Mouse (Mus musculus): Measurements from ENCODE around the gene Gm20388.
"Not testable (repeated sequence)": the region's sequence is repeated elsewhere in the genome, so short reads cannot be mapped to it uniquely, and the experiment has no call there.

The Gm20388 gene

DNA sequence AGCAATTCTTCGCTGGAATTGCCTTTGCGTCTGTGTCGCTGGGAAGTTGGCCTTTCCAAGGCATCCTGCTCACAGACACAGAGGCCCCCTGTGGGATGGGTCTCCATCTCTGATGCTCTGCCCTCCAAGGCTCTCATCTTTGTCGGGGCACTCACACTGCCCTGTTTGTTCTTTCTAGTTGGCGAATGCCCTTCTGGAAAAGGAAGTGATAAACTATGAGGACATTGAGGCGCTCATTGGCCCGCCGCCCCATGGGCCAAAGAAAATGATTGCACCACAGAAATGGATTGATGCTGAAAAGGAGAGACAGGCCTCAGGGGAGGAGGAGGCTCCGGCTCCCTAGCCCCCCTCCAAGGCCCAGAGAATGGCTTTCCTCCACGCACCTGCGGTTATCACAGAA, 3186.6 kb downstream of the Gm20388 start:
- DNase-seq (ENCODE audit: low spot score), result no peak

DNA sequence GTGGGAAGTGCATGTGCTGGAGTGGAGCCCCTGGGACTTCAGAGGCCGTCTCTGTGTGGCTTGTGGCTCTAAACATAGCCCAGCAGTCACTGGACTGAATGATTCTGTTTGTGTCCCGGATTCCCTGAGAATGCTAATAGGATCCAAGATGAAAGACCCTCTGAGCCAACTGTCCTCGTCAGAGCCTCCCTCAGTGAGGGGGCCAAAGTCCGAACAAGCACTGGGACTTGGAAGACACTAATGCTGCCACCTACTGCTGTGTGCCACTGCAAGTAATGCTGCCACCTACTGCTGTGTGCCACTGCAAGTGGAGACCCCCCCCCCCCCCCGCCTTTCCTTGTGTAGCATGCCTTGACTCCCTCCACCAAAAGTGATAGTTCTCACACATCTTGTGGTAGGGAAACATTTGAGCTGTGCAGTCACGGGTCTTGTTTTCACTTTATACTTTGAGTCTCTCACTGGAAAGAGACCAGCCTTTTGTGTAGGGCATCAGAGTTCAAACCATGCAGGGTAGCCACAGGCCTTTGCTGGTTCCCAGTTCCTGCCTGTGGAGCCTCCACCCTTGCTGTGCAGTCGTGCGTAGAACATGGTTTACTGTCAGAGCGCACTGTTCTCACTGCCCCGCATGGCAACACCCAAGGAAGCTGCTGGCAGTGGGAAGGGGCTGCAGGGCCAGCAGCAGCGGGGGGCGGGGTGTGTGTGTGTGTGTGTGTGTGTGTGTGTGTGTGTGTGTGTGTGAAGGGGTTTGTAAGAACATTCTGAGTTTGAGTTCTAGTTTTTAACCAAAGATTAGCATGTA, 3187.3 kb downstream of the Gm20388 start:
- no peak for DNase-seq (ENCODE audit: low spot score)

DNA sequence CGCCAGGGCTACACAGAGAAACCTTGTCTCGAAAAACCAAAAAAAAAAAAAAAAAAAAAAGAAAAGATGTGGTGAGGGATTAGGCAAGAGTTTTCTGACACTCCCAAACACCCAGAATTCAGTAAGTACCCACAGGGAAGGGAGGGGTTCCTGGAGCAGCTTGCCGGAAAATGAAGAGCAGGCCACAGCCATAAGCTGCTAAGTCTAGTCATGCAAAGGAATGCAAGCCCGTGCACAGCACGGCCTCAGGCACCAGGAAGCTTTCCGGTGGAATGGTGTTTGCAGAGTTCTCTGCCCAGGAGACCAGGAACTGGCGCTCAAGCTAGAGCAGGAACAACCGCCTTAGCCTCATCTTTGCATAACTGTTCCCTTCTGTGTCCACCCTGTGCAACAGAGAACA, 3189.6 kb downstream of the Gm20388 start:
- no peak for DNase-seq (ENCODE audit: low spot score)

DNA sequence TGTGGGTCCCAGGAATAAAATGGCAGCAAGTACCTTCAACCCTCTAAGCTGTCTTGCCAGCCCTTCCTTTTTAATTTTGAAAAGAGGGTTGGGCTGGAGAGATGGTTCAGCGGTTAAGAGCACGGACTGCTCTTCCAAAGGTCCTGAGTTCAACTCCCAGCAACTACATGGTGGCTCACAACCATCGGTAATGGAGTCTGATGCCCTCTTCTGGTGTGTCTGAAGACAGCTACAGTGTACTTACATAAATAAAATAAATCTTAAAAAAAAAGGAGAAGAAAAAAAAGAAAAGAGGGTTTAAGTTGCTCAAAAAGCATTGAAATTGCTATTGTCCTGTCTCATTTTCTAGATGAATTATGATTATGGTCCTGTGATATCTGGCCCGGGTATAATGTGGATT, 3190.6 kb downstream of the Gm20388 start:
- no peak for DNase-seq (ENCODE audit: low spot score)

DNA sequence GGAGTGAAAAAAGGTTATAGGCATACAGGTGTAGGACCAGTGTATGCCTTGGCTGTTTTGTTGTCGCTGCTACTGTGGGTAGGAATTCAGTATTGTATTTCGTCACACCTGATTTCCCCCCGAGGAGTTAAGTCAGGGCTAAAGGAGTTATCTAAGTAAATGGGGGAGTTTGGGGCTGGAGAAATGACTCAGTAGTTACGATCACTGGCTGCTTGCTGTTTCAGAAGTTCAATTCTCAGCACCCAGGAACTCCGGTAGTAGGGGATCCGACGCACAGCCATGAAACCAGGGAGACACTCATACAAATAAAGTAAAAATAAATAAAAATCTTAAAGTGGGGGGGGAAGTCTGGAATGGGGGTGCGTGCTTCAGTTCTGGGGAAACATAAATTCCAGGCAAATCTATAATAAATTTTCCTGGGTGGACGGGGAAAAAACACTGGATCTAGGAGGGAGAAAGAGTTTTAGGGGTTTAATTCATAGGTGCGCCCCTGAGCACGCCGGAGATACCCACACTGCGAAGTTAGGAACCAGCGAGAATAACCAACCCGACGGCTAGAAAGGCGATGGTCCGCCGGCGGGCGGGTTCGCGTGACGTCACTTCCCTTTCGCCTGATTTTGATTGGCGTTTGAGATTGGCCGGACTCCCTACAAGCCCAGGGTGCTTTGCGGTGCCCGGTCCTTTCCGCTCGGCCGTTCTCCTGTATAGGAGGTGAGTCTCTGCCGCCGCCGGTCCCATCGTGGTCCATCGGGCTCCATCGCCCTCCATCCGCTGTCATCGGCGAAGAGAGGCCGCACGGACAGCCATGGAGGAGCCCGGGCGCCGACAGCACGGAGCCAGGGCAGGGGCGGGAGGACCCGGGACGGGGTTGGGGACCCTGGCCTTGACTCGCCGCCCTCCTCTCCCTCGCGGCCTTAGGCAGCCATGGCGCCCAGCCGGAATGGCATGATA, 3191.4 kb downstream of the Gm20388 start, which contains the start of gene Rpl13:
Gene Rpl13, plus strand, starts transcription at position 616 of the 951 bp plus-strand sequence.
- DNase-seq (ENCODE audit: low spot score), result peak; percentile 99

DNA sequence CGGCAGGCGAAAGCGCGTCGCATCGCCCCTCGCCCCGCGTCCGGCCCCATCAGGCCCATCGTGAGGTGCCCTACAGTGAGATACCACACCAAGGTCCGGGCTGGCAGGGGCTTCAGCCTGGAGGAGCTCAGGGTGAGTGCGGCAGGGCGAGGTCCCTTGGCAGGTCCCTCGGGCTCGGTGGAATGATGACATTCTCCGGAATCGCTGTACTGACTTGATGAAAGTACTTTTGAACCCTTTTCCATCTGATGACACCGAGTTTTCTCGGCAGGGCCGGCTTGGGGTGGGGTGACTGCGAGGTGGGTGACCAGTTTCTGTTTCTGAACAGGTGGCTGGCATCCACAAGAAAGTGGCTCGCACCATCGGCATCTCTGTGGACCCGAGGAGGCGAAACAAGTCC, 3192.2 kb downstream of the Gm20388 start:
- not testable (repeated sequence) for DNase-seq (ENCODE audit: low spot score)

DNA sequence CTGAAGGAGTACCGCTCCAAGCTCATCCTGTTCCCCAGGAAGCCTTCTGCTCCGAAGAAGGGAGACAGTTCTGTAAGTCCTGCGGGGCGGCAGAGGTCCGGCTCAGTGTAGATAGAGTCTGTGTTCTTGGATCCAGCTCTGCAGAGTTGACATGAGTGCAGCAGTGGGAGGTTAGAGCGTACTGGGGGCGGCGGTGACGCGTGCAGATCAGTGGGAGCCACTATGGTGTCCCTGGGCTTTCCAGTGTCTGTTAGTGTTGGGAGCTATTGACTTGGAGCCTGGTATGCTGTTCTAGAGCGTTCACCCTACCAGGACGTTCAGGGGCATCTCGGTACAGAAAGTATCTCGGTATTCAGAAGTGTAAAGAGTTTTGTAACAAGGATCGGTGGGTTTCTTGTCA, 3192.6 kb downstream of the Gm20388 start:
- no peak for DNase-seq (ENCODE audit: low spot score)

DNA sequence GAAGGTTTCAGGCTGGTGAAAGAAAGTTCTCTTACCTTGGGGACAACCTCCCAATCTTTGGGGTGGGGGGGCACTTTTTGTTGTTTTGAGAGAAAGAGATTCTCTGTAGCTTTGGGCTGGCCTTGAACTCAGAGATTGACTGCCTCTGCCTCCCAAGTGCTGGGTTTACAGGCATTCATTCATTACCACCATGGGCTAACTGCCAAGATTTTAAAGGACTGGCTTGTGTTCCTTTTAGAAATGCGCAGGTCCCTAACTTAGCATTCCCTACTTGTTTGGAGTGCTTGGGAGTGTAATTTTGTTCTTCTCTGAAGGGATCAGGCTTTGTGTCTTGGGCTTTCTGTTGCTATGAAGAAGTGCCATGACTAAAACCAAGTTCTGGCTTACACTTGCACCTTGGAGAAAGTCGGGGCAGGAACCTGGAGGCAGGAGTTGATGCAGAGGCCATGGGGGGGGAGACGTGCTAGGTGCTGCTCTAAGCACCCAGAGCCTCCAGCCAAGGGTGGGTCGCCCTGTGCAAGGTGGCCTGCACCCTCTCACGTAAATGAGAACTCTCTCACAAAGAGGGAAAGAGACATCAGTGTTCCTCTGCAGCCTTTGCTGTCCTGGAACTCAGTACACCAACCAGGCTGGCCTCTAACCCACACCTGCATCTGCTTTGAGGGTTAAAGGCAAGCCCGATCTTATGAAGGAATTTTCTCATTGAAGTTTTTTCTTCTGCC, 3193.6 kb downstream of the Gm20388 start:
- no peak for DNase-seq (ENCODE audit: low spot score)

DNA sequence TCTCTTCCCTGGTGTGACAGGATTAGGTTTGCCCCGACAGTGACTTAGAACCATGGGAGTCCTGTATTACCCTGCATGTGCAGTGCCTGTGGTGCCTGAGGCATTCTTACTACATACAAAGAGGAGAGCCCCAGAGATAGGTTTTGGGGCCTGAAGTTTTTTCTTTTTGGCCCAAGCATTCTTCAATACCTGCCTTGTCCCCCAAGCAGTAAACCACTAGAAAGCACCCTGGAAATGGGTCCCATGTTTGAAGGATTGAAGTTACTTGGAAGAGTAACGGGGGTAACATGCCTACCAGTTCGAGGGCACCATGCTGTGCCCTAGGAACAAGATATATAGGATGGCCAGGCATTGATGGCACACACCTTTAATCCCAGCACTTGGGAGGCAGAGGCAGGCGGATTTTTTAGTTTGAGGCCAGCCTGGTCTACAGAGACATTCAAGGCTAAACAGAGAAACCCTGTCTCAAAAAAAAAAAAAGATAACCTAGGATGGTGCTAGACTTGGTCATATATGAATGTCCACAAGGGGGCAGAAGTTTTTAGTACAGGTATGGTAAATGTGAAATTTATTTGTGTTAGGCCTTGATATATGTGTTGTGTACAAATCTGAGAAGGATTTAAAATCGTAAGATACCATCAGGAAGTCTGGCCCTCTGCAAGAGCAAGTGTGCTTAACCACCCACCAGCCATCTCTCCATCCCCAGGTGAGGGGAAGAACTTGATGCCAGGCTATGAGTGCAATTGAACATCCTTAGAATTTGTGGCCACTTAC, 3195.1 kb downstream of the Gm20388 start:
- peak; percentile 56 for DNase-seq (ENCODE audit: low spot score)

DNA sequence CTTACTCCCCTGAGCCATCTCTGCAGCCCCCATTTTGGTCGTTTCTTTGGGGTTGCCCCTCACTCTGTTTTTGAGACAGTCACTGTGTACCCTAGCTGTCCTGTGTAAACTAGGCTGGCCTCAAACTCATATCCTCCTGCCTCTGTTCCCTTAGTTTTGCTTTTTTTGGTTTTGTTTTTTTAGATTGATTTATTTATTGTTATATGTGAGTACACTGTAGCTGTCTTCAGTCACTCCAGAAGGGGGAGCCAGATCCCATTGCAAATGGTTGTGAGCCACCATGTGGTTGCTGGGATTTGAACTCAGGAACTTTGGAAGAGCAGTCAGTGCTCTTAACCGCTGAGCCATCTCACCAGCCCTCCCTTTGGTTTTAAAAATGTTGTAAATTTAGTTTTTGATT, 3195.9 kb downstream of the Gm20388 start:
- DNase-seq (ENCODE audit: low spot score), result peak; percentile 52

DNA sequence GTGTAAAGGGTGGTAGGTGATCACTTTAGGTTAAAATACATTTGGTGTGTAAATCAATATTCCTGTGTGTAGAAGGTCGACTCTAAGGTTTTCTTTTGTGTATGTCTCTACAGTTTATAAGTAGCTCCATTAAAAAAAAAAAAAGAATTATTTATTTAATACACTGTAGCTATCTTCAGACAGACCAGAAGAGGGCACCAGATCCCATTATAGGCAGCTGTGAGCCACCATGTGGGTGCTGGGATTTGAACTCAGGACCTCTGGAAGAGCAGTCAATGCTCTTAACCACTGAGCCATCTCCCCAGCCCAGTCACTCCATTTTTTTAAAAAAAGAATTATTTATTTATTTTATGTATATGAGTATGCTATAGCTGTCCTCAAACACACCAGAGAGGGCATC, 3197.4 kb downstream of the Gm20388 start:
- no peak for DNase-seq (ENCODE audit: low spot score)

DNA sequence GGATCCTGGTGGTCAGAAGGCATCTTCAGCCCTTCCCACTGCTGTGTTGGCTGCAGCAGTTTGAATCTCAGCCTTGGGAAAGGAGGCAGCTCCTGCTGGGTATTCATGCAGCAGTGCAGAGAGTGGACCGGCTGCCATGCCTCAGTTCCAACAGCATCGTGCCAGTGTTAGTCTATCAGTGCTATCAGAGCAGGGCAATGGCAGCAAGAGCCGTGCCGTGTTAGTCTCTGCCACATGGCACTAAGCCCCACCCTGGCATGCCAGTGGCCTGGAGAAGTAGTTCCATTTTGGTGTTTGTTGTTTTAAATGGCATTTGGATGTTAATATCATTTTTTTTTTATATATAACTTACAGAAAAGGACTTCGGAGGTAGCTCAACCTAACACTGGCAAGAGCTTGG, 3198.3 kb downstream of the Gm20388 start:
- DNase-seq (ENCODE audit: low spot score), result no peak

DNA sequence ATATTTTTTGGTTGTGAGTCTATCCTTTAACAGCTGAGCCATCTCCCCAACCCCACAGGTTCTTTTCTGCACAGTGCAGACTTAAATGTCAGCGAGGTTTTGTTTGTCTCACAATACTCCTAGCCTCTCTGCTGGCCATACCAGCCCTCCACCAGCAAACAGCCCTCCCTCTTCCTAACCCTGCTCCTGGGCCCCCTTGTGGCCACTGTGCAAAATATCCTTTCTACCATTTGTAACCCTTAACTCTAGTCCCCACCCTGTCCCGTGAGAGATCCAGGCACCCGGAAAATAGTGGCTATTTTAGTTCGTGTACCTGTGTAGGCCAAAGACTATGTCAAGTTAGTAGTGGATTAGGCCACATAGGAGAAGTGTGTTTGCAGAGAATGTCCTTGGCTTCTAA, 3200.0 kb downstream of the Gm20388 start:
- peak; percentile 77 for DNase-seq (ENCODE audit: low spot score)

DNA sequence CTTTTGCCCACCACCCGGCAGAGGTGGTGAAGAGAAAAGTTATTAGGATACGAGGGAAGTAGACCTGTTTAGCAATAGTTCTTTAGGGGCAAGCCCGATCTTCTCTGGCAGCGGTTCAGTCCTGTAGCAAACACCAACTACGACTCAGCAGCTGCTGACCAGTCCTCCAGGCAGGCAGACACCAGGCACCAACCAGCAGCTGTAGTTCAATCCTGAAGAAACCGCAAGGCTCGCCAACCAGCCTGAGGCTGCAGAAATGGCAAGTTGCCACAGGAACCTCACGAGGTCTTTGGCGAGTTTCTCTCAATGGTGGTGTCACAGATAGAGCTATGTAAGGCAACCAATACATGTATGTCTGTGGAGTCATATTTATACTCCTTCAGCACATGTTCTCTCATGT, 3202.3 kb downstream of the Gm20388 start:
- no peak for DNase-seq (ENCODE audit: low spot score)

DNA sequence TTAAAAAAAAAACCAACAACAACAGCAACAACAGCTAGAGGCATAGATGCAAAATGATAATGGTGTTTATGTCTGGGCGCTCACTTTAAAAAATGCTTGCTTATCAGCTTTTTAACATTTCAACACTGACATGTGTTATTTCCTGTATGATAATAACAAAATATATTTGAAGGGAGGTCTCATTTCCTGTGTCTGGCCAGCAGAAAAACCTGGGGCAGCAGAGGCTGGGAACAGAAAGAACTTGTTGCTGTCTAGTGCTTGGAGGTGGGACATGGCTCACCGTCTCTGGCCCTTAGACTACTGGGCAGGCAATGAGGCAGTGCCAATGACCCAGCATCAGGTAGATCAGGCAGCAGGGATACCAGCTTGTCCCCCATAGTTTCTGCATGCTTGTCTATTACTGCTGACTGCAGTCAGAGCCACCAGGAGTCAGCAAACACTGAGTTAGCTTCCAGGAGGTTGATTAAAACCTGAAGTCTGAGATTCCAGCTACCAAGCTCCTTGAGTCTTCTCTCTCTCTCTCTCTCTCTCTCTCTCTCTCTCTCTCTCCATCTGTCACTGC, 3203.3 kb downstream of the Gm20388 start:
- no peak for DNase-seq (ENCODE audit: low spot score)

DNA sequence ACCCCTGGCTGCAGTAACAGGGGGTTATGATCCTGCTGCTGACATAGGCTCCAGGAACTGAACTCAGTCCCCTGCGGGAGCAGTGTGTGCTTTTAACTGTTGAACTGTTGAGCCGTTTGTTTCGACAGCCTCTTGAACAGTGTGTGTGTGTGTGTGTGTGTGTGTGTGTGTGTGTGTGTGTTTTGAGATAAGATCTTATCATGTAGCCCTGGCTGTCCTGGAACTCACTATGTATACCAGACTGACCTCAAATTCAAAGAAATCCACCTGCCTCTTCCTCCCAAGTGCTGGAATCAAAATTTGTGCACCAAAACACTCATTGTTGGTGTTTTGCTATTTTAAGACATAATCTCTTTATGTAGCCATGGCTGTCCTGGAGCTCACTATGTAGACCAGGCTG, 3204.0 kb downstream of the Gm20388 start:
- DNase-seq (ENCODE audit: low spot score), result no peak

DNA sequence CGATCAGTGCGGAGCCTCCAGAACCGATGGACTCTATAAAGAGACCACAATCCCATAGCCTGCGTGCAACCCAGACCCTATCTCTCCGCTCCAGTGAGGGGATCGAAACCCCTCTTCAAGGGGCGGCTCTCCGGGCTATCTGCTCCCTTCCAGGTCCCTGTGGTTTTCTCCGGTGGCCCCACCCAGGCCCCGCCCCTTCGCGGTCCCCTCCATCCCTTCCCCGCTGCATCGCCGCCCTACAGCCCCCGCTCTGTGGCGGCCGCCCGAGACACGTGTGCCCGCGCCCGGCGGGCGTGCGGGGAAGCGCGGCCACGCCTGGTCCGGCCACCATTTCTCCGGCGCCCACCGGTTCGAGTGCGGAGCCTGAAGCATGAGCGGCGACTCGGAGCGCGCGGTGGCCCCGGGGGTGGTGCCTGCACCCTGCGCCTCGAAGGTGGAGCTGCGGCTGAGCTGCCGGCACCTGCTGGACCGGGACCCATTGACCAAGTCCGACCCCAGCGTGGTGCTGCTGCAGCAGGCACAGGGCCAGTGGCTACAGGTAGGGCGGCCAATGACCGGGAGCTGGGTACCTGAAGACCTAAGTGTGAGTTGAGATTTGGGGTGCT, 3206.6 kb downstream of the Gm20388 start, which contains the start of gene Cpne7:
Gene Cpne7, plus strand, starts transcription at position 248 of the 605 bp plus-strand sequence.
- DNase-seq (ENCODE audit: low spot score), result no peak

DNA sequence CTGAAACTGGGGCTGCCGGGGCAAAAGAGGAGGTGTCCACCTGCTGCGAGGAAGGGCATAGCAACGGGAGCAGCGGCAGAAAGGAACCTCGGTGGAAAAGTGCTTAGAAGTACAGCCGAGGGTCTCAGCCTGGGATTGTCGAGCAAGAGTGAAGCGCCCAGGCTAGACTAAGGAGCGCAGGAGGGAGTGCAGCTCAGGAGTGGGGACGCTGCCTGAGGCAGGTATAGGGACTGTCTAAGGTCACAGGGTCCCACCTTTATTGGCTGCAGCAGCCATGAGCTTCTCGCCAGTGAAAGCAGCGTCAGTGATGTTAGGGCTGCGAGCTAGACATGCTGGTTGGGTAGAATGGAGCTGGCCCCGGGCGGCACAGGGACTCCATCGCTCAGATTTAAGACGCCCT, 3207.1 kb downstream of the Gm20388 start:
- DNase-seq (ENCODE audit: low spot score), result no peak

DNA sequence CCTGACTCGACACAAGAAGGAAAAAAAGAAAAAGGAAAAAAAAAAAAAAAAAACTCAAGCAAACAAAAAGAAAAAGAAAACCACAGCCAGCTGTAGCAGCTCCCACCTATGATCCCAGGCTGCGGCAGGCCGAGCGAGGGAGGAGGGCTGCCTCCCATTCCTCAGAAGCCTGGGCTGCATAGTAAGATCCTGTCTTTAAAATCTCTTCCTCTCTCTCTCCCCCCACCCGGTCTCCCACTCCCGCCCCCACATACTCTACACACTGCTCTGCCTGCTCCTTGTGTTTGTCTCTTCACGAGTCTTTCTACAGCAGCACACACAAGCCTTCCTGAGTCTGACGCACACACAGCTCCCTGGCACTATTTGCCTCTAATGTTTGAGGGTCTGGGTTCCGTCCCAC, 3211.4 kb downstream of the Gm20388 start:
- no peak for DNase-seq (ENCODE audit: low spot score)

DNA sequence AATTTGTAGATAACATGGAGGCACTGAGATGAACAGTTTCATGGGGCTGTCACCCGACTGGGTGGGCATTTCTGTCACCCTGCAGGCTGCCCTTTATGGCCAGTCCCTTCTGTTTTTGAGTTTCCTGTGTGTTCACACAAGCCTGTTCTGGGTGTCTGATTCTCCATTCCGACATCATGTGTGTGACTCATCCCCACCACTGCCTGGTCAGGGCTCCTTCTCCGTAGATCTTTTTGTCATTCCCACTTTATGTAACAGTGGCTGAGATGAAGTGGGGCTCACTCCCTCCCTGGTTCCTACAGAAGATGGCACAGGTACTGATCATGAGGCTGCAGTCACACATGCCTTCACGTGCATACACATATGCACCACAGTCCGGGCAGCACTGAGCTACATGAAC, 3212.0 kb downstream of the Gm20388 start:
- no peak for DNase-seq (ENCODE audit: low spot score)
